Mouse (Mus musculus) stomach, postnatal 0 days (tissue): ENCODE measurements around the gene Psmb10.

Source experiments
- CTCF ChIP-seq: IDR thresholded peaks from 2 replicates; pipeline ENCODE4 v1.5.1; 2016; ENCODE audit warnings: antibody characterized with exemption, low read depth, mild to moderate bottlenecking, moderate library complexity
- EP300 ChIP-seq: optimal IDR thresholded peaks from 2 replicates; pipeline ENCODE3; 2016; ENCODE audit warnings: antibody characterized with exemption

GRCm38 (mm10) chr8:105964506-105965265 lies 26.4 kb upstream of the Psmb10 start:
- TF ChIP-seq CTCF (no peak), EP300 (no peak)
